Mouse (Mus musculus) limb, embryonic 12.5 days (tissue): Measurements from ENCODE around the gene Tex12. TPM values are rescaled to one million over a fixed set of nuclear protein-coding genes. Genes with fewer than 3 reads are reported as not detected.

Experiments used
- ATAC-seq: fragments of 200-750 bp; cut with Nextera tagmentation; 2 replicates; pipeline ENCODE4 v1.8.0; 2017; ENCODE audit warnings: low read depth, moderate TSS enrichment; ENCODE audit not compliant: insufficient number of reproducible peaks, insufficient read depth, low FRiP score, low TSS enrichment
- H3K27ac ChIP-seq: fragments of 300-500 bp; sonication (generic); 2 replicates; pipeline ENCODE4 v1.5.1; 2016; ENCODE audit warnings: mild to moderate bottlenecking, moderate library complexity
- H3K27me3 ChIP-seq: fragments of 300-500 bp; sonication (generic); 2 replicates; pipeline ENCODE4 v1.6.1; 2016; ENCODE audit warnings: mild to moderate bottlenecking, moderate library complexity
- H3K36me3 ChIP-seq: fragments of 300-500 bp; sonication (generic); 2 replicates; pipeline ENCODE4 v1.6.1; 2016; ENCODE audit warnings: mild to moderate bottlenecking, moderate library complexity
- H3K4me1 ChIP-seq: fragments of 300-500 bp; sonication (generic); replicated peaks from 2 replicates; pipeline ENCODE4 v1.6.1; 2016
- H3K4me2 ChIP-seq: fragments of 300-500 bp; sonication (generic); 2 replicates; pipeline ENCODE4 v1.6.1; 2016; ENCODE audit warnings: mild to moderate bottlenecking, moderate library complexity
- H3K4me3 ChIP-seq: fragments of 300-500 bp; sonication (generic); replicated peaks from 2 replicates; pipeline ENCODE4 v1.5.1; 2016; ENCODE audit warnings: mild to moderate bottlenecking
- H3K9ac ChIP-seq: fragments of 300-500 bp; sonication (generic); replicated peaks from 2 replicates; pipeline ENCODE4 v1.6.1; 2016; ENCODE audit warnings: mild to moderate bottlenecking, moderate library complexity
- H3K9me3 ChIP-seq: fragments of 300-500 bp; sonication (generic); 2 replicates; pipeline ENCODE4 v1.6.1; 2016; ENCODE audit warnings: mild to moderate bottlenecking, moderate library complexity
- WGBS: fragments of 180-500 bp; shearing (Covaris S2); methylation state at CpG from one replicate; pipeline ENCODE4 v1.1.7; 2016; 5-methylcytosine and 5-hydroxymethylcytosine counted together
- polyA plus RNA-seq: library from polyadenylated mRNA; unstranded; fragments of >200 nt; fragmentation: Nextera tagmentation; extraction: Ambion mirVana; gene quantifications from 2 replicates; pipeline ENCODE4 v1.2.1, GENCODE M21; 2016

Tex12 gene
- polyA plus RNA-seq, 1 experiment from 2014 or later, result not detected

- H3K4me1 ChIP-seq, result no peaks in the 10 kb centered on the region
- H3K9ac ChIP-seq, result no peak overlapping the region
- no peak overlapping the region for H3K4me3 ChIP-seq
- H3K4me2 ChIP-seq, result no peak overlapping the region
- no peak for ATAC-seq
- no peak overlapping the region for H3K27ac ChIP-seq
- peaks cover 15% of the 10 kb centered on the region for H3K36me3 ChIP-seq
- 74% methylated on average over 10 of the region's 10 CpGs for WGBS
- no peaks in the 10 kb centered on the region for H3K27me3 ChIP-seq
- no peaks in the 10 kb centered on the region for H3K9me3 ChIP-seq
These were observed 29.9 kb upstream of the Tex12 start for GRCm38 (mm10) chr9:50590856-50591518.

- Histone ChIP-seq H3K4me3 (no peak overlapping the region), H3K27me3 (no peaks in the 10 kb centered on the region), H3K36me3 (no peaks in the 10 kb centered on the region), H3K9ac (no peak overlapping the region), H3K4me1 (no peaks in the 10 kb centered on the region; the same call in 1 of the 2 replicates), H3K9me3 (no peaks in the 10 kb centered on the region), H3K27ac (no peak overlapping the region), H3K4me2 (no peak overlapping the region)
- no peak for ATAC-seq
- WGBS, result 74% methylated on average over 4 of the region's 4 CpGs
These were observed 25.8 kb upstream of the Tex12 start for GRCm38 (mm10) chr9:50586955-50587354.

- Histone ChIP-seq H3K9me3 (no peaks in the 10 kb centered on the region), H3K36me3 (no peaks in the 10 kb centered on the region), H3K9ac (no peak overlapping the region), H3K4me1 (no peaks in the 10 kb centered on the region; the same call in 1 of the 2 replicates), H3K4me3 (no peak overlapping the region), H3K27me3 (no peaks in the 10 kb centered on the region), H3K27ac (no peak overlapping the region), H3K4me2 (no peak overlapping the region)
- WGBS, result 67% methylated on average over 6 of the region's 6 CpGs
- no peak for ATAC-seq
These were observed 24.2 kb upstream of the Tex12 start for GRCm38 (mm10) chr9:50585145-50585818.

- Histone ChIP-seq H3K9ac (no peak overlapping the region), H3K36me3 (no peaks in the 10 kb centered on the region), H3K27ac (no peak overlapping the region), H3K9me3 (no peaks in the 10 kb centered on the region), H3K4me3 (no peak overlapping the region), H3K27me3 (no peaks in the 10 kb centered on the region), H3K4me2 (no peak overlapping the region), H3K4me1 (no peaks in the 10 kb centered on the region; the same call in 1 of the 2 replicates)
- WGBS, result 43% methylated on average over 4 of the region's 4 CpGs
- no peak for ATAC-seq
These were observed 19.2 kb upstream of the Tex12 start for GRCm38 (mm10) chr9:50580370-50580769.

DNA sequence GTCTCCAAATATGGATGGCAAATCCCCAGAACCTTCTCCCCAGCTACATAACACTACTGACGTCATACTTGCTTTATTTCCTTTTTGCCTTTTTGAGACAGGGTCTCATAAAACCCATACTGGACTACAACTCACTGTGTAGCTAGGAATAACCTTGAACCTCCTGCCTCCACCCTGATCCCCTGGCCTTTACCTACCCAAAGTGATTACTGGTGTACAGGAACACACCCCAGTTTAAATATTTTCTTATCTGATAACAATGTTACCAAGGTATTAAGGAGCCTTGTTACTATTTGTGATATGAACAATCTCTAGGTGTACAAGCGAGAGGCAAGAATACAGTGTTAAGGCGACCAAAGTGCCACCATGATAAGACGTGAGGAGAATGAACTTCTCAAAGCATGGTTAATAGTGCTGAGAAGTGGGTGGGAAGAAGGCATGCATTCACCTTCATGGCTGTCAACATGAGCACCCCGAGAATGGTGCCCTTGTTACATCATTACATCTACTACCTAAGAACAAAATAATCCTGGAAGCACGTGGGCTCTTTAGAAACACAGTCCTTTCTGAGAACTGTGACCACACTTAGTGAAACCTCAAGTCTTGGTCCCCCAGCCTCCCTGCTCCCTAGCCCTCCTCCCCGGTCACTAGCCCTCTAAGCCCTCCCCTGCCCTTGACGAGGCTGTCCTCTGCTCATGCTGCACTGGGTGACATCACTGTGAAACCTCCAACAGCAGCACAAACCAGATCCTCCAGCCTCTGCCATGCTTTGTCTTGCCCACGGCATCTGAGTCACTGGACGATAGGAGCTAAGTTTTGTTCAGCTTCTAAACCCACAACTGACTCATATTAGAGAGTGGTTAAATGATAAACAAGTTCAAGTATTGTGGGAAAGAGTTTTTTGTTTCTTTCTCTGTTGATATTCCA lies 8.7 kb upstream of the Tex12 start:
- H3K36me3 ChIP-seq, result no peaks in the 10 kb centered on the region
- WGBS, result 77% methylated on average over 10 of the region's 10 CpGs
- ATAC-seq, result no peak

DNA sequence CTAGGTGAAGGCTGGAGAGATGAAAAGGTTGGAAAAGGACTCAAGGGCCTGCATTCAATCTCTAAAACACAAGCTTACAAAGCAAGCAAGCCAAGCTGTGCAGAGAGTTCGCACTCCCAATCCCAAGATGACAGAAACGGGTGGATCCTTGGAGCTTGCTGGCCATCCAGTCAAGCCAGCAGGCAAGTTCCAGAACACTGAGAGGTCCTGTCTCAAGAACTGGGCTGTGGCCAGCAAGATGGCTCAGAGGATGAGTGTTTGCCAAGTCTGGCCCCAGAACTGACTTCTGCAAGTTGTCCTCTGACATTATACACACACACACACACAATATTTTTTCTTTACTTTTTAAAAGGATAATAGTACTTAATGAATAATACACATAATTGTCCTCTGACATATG lies 6.8 kb upstream of the Tex12 start:
- no peak for ATAC-seq
- H3K4me2 ChIP-seq, result no peak overlapping the region
- no peaks in the 10 kb centered on the region for H3K36me3 ChIP-seq
- H3K4me3 ChIP-seq, result no peak overlapping the region
- no peak overlapping the region for H3K9ac ChIP-seq
- WGBS, result 93% methylated on average over 2 of the region's 2 CpGs
- H3K27me3 ChIP-seq, result no peaks in the 10 kb centered on the region
- H3K9me3 ChIP-seq, result no peaks in the 10 kb centered on the region
- H3K4me1 ChIP-seq, result no peaks in the 10 kb centered on the region
- no peak overlapping the region for H3K27ac ChIP-seq

More for the DNA sequence above, 8.7 kb upstream of the Tex12 start:
- no peak overlapping the region for H3K4me3 ChIP-seq
- no peak overlapping the region for H3K4me2 ChIP-seq
- H3K27ac ChIP-seq, result no peak overlapping the region
- peaks cover 7% of the 10 kb centered on the region; the same call in 1 of the 2 replicates for H3K4me1 ChIP-seq
- no peak overlapping the region for H3K9ac ChIP-seq
- no peaks in the 10 kb centered on the region for H3K27me3 ChIP-seq
- no peaks in the 10 kb centered on the region for H3K9me3 ChIP-seq

GRCm38 (mm10) chr9:50567372-50567771 lies 6.2 kb upstream of the Tex12 start:
- Histone ChIP-seq H3K4me3 (no peak overlapping the region), H3K27ac (no peak overlapping the region), H3K36me3 (no peaks in the 10 kb centered on the region), H3K4me2 (no peak overlapping the region), H3K27me3 (no peaks in the 10 kb centered on the region), H3K9ac (no peak overlapping the region), H3K9me3 (no peaks in the 10 kb centered on the region), H3K4me1 (no peaks in the 10 kb centered on the region)
- ATAC-seq, result no peak
- WGBS, result 91% methylated on average over 4 of the region's 4 CpGs

DNA sequence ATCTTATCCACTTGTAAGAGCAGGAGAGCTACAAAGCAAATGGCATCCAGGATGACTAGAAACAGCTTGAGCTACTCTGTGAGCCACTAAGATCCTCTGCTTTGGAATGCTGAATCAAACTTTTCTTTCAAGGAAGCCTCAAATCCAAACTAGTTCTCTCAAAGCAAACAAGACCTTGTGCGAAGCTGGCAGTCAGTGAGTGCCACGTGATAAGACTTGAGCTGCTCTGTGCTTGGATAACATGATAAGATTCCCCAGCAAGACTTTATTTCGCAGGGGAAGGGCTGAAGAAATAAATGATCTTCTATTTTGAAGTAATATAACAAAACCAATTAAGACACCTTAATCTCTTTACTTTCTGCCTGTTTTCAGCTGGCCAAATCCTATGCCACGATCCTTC lies 4.8 kb upstream of the Tex12 start:
- Histone ChIP-seq H3K4me2 (no peak overlapping the region), H3K4me1 (no peaks in the 10 kb centered on the region), H3K9me3 (no peaks in the 10 kb centered on the region), H3K36me3 (no peaks in the 10 kb centered on the region), H3K27ac (no peak overlapping the region), H3K4me3 (no peak overlapping the region), H3K9ac (no peak overlapping the region), H3K27me3 (no peaks in the 10 kb centered on the region)
- WGBS, result 82% methylated on average over 4 of the region's 4 CpGs
- no peak for ATAC-seq

DNA sequence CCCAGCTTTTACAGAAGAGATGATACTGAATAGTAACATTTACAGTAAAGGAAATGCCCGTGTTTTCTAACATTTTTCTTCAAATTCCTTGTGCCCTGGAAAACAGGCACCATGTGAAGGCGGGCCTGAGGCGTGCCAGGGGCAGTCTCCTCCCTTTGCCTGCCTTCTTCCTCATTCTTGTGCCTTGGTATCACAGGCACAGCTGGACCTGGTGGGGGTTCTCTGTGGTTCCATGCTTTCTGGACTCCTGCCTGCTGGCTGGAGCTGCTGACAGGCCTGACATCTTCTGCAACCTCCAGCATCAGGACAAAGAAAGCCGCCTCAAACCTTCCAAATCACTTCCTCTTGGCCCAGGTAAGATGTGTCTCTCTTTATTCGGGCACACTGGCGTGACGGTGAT lies 4.0 kb upstream of the Tex12 start:
- H3K4me2 ChIP-seq, result no peak overlapping the region
- H3K9ac ChIP-seq, result no peak overlapping the region
- H3K4me1 ChIP-seq, result no peaks in the 10 kb centered on the region
- ATAC-seq, result no peak
- no peak overlapping the region for H3K27ac ChIP-seq
- H3K36me3 ChIP-seq, result no peaks in the 10 kb centered on the region
- no peaks in the 10 kb centered on the region for H3K27me3 ChIP-seq
- no peak overlapping the region for H3K4me3 ChIP-seq
- 78% methylated on average over 7 of the region's 7 CpGs for WGBS
- H3K9me3 ChIP-seq, result no peaks in the 10 kb centered on the region

DNA sequence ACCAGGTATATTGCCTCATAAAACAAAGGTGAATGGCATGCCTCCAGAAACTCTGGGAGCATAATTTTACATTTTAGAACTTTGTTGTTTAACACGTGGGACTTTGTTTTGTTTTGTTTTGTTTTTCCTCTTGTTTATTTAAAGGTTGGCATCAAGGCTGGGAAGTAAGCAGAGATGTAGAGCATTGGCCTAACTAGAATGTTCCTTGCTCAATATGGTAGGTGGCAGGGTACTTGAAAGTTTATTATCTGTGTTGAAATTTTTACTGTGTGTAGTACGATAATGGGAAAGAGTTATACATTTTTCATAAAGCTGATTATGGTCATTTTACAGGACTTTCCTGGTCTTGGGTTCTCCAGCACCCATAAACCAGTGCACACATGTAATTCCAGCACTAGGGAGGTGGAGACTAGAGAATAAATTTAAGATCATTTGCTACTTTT lies 814 bp upstream of the Tex12 start:
- no peak overlapping the region for H3K27ac ChIP-seq
- 71% methylated on average over 2 of the region's 2 CpGs for WGBS
- H3K36me3 ChIP-seq, result no peaks in the 10 kb centered on the region
- H3K9me3 ChIP-seq, result no peaks in the 10 kb centered on the region
- H3K4me2 ChIP-seq, result no peak overlapping the region
- no peak for ATAC-seq
- no peak overlapping the region for H3K9ac ChIP-seq
- H3K4me3 ChIP-seq, result no peak overlapping the region
- no peaks in the 10 kb centered on the region for H3K27me3 ChIP-seq
- H3K4me1 ChIP-seq, result no peaks in the 10 kb centered on the region

DNA sequence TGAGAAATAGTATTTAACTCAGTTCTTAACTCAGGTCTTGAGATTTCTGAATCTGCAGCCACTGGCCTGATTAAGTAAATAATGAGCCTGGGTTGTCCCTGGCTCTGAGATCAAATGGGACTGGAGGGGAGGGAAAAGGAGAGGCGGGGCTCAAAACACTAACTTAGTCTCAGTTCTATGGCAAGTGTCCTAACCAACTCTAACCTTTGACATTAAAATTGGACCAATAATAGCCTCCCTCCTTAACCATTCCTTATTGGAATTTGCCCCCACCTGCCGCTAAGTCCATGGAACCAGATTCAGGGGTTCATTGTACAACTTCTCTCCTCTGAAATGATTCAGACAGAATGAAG lies 6.1 kb downstream of the Tex12 start, which contains the start of gene Bco2:
TSS of gene Bco2 (minus strand) at position 88 of the 353 bp plus-strand sequence.
- 28% methylated on average over 2 of the region's 2 CpGs for WGBS
- no peaks in the 10 kb centered on the region for H3K9me3 ChIP-seq
- peak within 1 kb of the TSS; percentile 17 for H3K4me2 ChIP-seq
- H3K27ac ChIP-seq, result peak within 1 kb of the TSS; percentile 32; the same call in 1 of the 2 replicates
- no peak within 1 kb of the TSS for H3K4me3 ChIP-seq
- no peaks in the 10 kb centered on the region for H3K27me3 ChIP-seq
- H3K9ac ChIP-seq, result 0 out of 2 replicates have a peak within 1 kb of the TSS, but pooled peaks have one; percentile 12
- no peak for ATAC-seq
- H3K36me3 ChIP-seq, result no peaks in the 10 kb centered on the region
- no peaks in the 10 kb centered on the region for H3K4me1 ChIP-seq
